Mouse (Mus musculus) ovary, adult 10 weeks (tissue): Measurements from ENCODE around the gene AA792892. TPM values are rescaled to one million over a fixed set of nuclear protein-coding genes. Genes with fewer than 3 reads are reported as not detected.

Experiments
- polyA plus RNA-seq: library from polyadenylated mRNA; stranded (reverse); fragments of 350-450 nt; fragmentation: Illumina TruSeq; extraction: RNeasy Lipid Tissue Mini Kit (QIAGEN cat#74804); gene quantifications from one replicate; pipeline ENCODE4 v1.2.3, GENCODE M21; 2014

Gene AA792892
- 11.5 TPM for polyA plus RNA-seq

GRCm38 (mm10) chr5:94339449-94339848 is at the start of gene AA792892:
TSS of gene AA792892 (plus strand) at chr5:94339749.

GRCm38 (mm10) chr5:94306696-94307095 is 32.9 kb upstream of the AA792892 start, which contains the start of gene A430089I19Rik:
TSS of gene A430089I19Rik (minus strand) at chr5:94306796.

GRCm38 (mm10) chr5:94314135-94314534 is 25.4 kb upstream of the AA792892 start, which contains the start of gene Gm6502:
TSS of gene Gm6502 (plus strand) at chr5:94314435.

Other genes starting within 250 kb of the AA792892 start
- 2.7 TPM for gene Gm3106, start 121.7 kb upstream of the AA792892 start, polyA plus RNA-seq
- gene A430089I19Rik, start 33.0 kb upstream of the AA792892 start, polyA plus RNA-seq: not detected
- not detected for gene Gm6502, start 25.3 kb upstream of the AA792892 start, polyA plus RNA-seq
- not detected for gene Gm7682, start 106.0 kb downstream of the AA792892 start, polyA plus RNA-seq
- gene Gm3139, start 186.5 kb downstream of the AA792892 start, polyA plus RNA-seq: not detected